Mouse (Mus musculus) adipocyte (in vitro differentiated cells): ENCODE data around the gene Hmcn1.

Experiments used
- DNase-seq: peaks from one replicate; pipeline ENCODE4 v3.0.0-alpha.2; 2016; ENCODE audit warnings: low spot score

Hmcn1 gene

GRCm38 (mm10) chr1:150639522-150639921 lies 353.7 kb downstream of the Hmcn1 start:
- no peak for DNase-seq

GRCm38 (mm10) chr1:150632506-150632905 lies 360.7 kb downstream of the Hmcn1 start:
- no peak for DNase-seq

- no peak for DNase-seq
Observed at GRCm38 (mm10) chr1:150631856-150632171, 361.4 kb downstream of the Hmcn1 start.

- DNase-seq: no peak
Observed at GRCm38 (mm10) chr1:150631035-150631855, 362.0 kb downstream of the Hmcn1 start.

- no peak for DNase-seq
Observed at GRCm38 (mm10) chr1:150623226-150623625, 370.0 kb downstream of the Hmcn1 start.

- no peak for DNase-seq
Observed at GRCm38 (mm10) chr1:150610539-150610938, 382.7 kb downstream of the Hmcn1 start.

- no peak for DNase-seq
Observed at GRCm38 (mm10) chr1:150606173-150606572, 387.1 kb downstream of the Hmcn1 start.

- DNase-seq: no peak
Observed at GRCm38 (mm10) chr1:150593614-150594013, 399.6 kb downstream of the Hmcn1 start.

GRCm38 (mm10) chr1:150591253-150591652 lies 402.0 kb downstream of the Hmcn1 start:
- peak; percentile 65 for DNase-seq

GRCm38 (mm10) chr1:150587410-150587809 lies 405.8 kb downstream of the Hmcn1 start:
- DNase-seq: no peak

- no peak for DNase-seq
Observed at GRCm38 (mm10) chr1:150584477-150584876, 408.8 kb downstream of the Hmcn1 start.

GRCm38 (mm10) chr1:150583734-150584133 lies 409.5 kb downstream of the Hmcn1 start:
- no peak for DNase-seq

- DNase-seq: no peak
Observed at GRCm38 (mm10) chr1:150580561-150580960, 412.7 kb downstream of the Hmcn1 start.

GRCm38 (mm10) chr1:150573407-150573806 lies 419.8 kb downstream of the Hmcn1 start:
- DNase-seq: no peak

GRCm38 (mm10) chr1:150570562-150571156 lies 422.6 kb downstream of the Hmcn1 start:
- DNase-seq: no peak

GRCm38 (mm10) chr1:150569820-150570543 lies 423.3 kb downstream of the Hmcn1 start:
- DNase-seq: no peak

- DNase-seq: no peak
Observed at GRCm38 (mm10) chr1:150566287-150566686, 426.9 kb downstream of the Hmcn1 start.

- no peak for DNase-seq
Observed at GRCm38 (mm10) chr1:150556621-150557020, 436.6 kb downstream of the Hmcn1 start.

- no peak for DNase-seq
Observed at GRCm38 (mm10) chr1:150551390-150551789, 441.8 kb downstream of the Hmcn1 start.

GRCm38 (mm10) chr1:150546463-150546862 lies 446.8 kb downstream of the Hmcn1 start:
- no peak for DNase-seq

- DNase-seq: peak; percentile 69
Observed at GRCm38 (mm10) chr1:150540267-150540666, 453.0 kb downstream of the Hmcn1 start.

- DNase-seq: no peak
Observed at GRCm38 (mm10) chr1:150537410-150538128, 455.7 kb downstream of the Hmcn1 start.
